Mouse (Mus musculus) myocyte (in vitro differentiated cells): Measurements from ENCODE around the gene Vangl1.

Experiments used
- CEBPB ChIP-seq: IDR thresholded peaks from 2 replicates; pipeline ENCODE4 v1.6.1; 2011; ENCODE audit warnings: mild to moderate bottlenecking, moderate library complexity; ENCODE audit not compliant: poor library complexity, insufficient read depth, severe bottlenecking
- MAX ChIP-seq: IDR thresholded peaks from one replicate; pipeline ENCODE4 v1.6.1; 2011; ENCODE audit warnings: low read depth, mild to moderate bottlenecking, control low read depth
- POLR2A ChIP-seq: IDR thresholded peaks from one replicate; pipeline ENCODE4 v1.6.1; 2011; ENCODE audit warnings: low read depth, mild to moderate bottlenecking, control low read depth, moderate library complexity; ENCODE audit not compliant: insufficient read length

GRCm38 (mm10) chr3:102137158-102137557, 67.3 kb downstream of the Vangl1 start:
- TF ChIP-seq POLR2A (no peak), MAX (no peak), CEBPB (no peak)
